Mouse (Mus musculus): Measurements from ENCODE around the gene Tenm2. TPM values are rescaled to one million over a fixed set of nuclear protein-coding genes. Genes with fewer than 3 reads are reported as not detected.
A peak's percentile ranks its signal among the peaks of the same experiment; 100 is the strongest.

Gene Tenm2
- polyA plus RNA-seq, 1 experiment from 2014 or later: 0.01 TPM

DNA sequence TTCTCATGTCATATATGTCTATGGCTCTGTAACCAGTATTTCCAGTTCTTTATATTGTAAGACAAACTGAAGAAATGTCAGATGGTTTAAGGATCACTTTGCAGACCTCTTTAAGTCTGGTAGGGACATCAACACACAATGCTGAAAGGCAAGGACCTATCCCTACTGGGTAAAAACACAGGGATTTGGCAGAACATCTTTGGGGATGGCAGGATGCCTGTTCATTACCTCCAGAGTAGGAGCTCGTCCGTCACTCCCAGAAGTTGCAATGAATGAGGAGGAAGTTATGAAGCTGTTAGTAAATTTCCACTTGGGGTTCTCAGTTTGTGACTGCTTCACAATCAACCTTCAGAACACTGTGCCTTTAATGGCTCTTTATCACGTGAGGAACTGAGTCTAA lies 939.2 kb downstream of the Tenm2 start:
- 53% methylated on average over 3 of the region's 3 CpGs for WGBS (ENCODE audit: insufficient replicate concordance)
- H3K27me3 ChIP-seq (ENCODE audit: control insufficient read depth, insufficient read depth, low read depth, low read length): no peaks in the 10 kb centered on the region
- H3K36me3 ChIP-seq (ENCODE audit: control insufficient read depth, insufficient read depth): no peaks in the 10 kb centered on the region
- no peaks in the 10 kb centered on the region for H3K9me3 ChIP-seq (replicated peaks; ENCODE audit: control insufficient read depth, low read length)
- H3K4me3 ChIP-seq (ENCODE audit: low read depth, low read length): no peak overlapping the region
- ATAC-seq (ENCODE audit: low read depth): no peak
- H3K9ac ChIP-seq (ENCODE audit: low read depth, low read length): no peak overlapping the region
- no peaks in the 10 kb centered on the region for H3K4me1 ChIP-seq (ENCODE audit: control insufficient read depth, low read depth, low read length)
- H3K4me2 ChIP-seq (ENCODE audit: low read depth, low read length): no peak overlapping the region
- H3K27ac ChIP-seq (ENCODE audit: low read length): no peak overlapping the region

DNA sequence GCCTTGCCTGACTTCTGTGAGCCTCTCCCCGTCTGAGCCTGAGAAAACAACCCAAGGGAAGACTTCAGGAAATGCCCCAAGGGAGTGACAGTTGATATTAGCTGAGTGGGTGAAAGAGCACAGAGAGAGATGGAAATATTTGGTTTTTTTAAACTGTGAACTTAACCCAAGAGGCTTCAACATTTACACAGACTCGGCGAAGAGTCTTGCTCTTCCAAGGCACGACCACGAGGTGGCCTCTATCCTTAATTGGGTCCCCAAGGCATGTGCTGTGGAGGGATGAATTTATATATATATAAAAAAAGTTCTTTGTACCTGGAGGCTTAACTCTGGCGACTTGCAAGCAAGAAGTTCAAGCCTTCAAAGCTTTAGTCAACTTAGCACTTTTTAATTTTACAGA lies 943.6 kb downstream of the Tenm2 start:
- H3K27ac ChIP-seq (ENCODE audit: low read length): no peak overlapping the region
- no peaks in the 10 kb centered on the region for H3K36me3 ChIP-seq (ENCODE audit: control insufficient read depth, insufficient read depth)
- H3K4me1 ChIP-seq (ENCODE audit: control insufficient read depth, low read depth, low read length): no peaks in the 10 kb centered on the region
- ATAC-seq (ENCODE audit: low read depth): no peak
- no peaks in the 10 kb centered on the region for H3K9me3 ChIP-seq (replicated peaks; ENCODE audit: control insufficient read depth, low read length)
- 45% methylated on average over 6 of the region's 6 CpGs for WGBS (ENCODE audit: insufficient replicate concordance)
- H3K4me3 ChIP-seq (ENCODE audit: low read depth, low read length): no peak overlapping the region
- no peaks in the 10 kb centered on the region for H3K27me3 ChIP-seq (ENCODE audit: control insufficient read depth, insufficient read depth, low read depth, low read length)
- no peak overlapping the region for H3K9ac ChIP-seq (ENCODE audit: low read depth, low read length)
- no peak overlapping the region for H3K4me2 ChIP-seq (ENCODE audit: low read depth, low read length)

DNA sequence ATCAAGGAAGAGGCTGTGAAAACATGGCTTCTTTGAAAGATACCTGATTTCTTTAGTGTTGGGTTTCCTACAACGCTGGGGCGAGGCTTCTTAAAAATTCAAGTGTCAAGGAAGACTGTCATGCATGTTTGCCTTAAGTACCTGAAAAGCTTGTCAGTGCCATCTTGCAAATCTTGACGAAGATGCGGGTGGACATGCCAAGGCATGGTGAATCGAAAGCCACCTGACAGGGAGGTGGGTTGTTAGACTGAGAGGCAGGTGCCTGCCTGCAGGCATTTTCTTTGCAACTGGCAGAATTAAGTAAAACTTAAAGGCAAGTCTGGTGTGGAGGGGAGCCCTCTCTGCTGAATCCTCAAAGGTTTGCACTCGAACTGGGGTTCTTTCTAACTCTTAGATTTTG lies 949.5 kb downstream of the Tenm2 start:
- Histone ChIP-seq H3K4me1 (ENCODE audit: control insufficient read depth, low read depth, low read length) (no peaks in the 10 kb centered on the region), H3K27ac (ENCODE audit: low read length) (no peak overlapping the region)

DNA sequence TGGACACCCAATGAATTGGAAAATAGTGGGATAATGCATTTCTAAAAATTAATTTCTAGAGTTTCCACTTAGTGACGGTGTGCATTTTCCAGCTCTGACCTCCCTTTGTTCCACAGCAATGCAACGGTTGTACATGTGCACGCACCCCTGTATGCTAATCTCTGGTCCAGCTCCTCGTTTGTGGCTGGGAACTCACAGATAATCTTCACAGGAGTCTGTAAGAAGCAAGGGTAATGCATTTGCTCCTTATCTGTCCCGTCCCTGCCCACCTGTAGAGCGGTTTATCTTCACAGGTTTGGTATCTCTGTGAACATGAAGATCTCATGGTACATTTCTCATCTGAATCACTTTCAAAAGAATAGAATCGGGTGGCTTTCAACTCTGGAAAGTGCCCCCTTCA lies 955.2 kb downstream of the Tenm2 start:
- Histone ChIP-seq H3K9me3 (replicated peaks; ENCODE audit: control insufficient read depth, low read length) (no peaks in the 10 kb centered on the region), H3K4me3 (ENCODE audit: low read depth, low read length) (no peak overlapping the region), H3K36me3 (ENCODE audit: control insufficient read depth, insufficient read depth) (no peaks in the 10 kb centered on the region), H3K4me2 (ENCODE audit: low read depth, low read length) (no peak overlapping the region), H3K27me3 (ENCODE audit: control insufficient read depth, insufficient read depth, low read depth, low read length) (no peaks in the 10 kb centered on the region), H3K4me1 (ENCODE audit: control insufficient read depth, low read depth, low read length) (no peaks in the 10 kb centered on the region), H3K9ac (ENCODE audit: low read depth, low read length) (no peak overlapping the region), H3K27ac (ENCODE audit: low read length) (no peak overlapping the region)
- 0 out of 2 replicates have a peak, but pooled peaks have one; percentile 16 for ATAC-seq (ENCODE audit: low read depth)
- 49% methylated on average over 7 of the region's 7 CpGs for WGBS (ENCODE audit: insufficient replicate concordance)

More for the DNA sequence above, 949.5 kb downstream of the Tenm2 start:
- 59% methylated on average over 6 of the region's 6 CpGs for WGBS (ENCODE audit: insufficient replicate concordance)
- no peak overlapping the region for H3K4me3 ChIP-seq (ENCODE audit: low read depth, low read length)
- no peaks in the 10 kb centered on the region for H3K27me3 ChIP-seq (ENCODE audit: control insufficient read depth, insufficient read depth, low read depth, low read length)
- H3K36me3 ChIP-seq (ENCODE audit: control insufficient read depth, insufficient read depth): no peaks in the 10 kb centered on the region
- H3K9ac ChIP-seq (ENCODE audit: low read depth, low read length): no peak overlapping the region
- no peak for ATAC-seq (ENCODE audit: low read depth)
- no peaks in the 10 kb centered on the region for H3K9me3 ChIP-seq (replicated peaks; ENCODE audit: control insufficient read depth, low read length)
- H3K4me2 ChIP-seq (ENCODE audit: low read depth, low read length): no peak overlapping the region

DNA sequence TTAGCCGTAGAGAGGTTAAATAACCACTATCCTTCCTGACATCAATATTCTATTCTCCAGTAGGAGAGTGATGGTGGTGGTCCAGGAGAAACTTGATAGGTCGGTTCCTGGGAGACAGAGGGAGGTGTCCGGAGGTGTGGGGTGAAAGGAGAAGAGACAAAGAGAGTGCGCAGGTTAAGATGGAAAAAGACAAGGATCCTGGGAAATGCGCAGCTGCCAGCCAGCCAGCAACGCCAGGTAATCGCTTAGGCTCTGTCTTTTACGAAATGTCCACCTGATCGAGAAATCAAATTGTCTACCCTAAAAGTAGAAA lies 957.9 kb downstream of the Tenm2 start:
- ATAC-seq (ENCODE audit: low read depth): no peak
- Histone ChIP-seq H3K4me2 (ENCODE audit: low read depth, low read length) (no peak overlapping the region), H3K9ac (ENCODE audit: low read depth, low read length) (no peak overlapping the region), H3K27ac (ENCODE audit: low read length) (no peak overlapping the region), H3K9me3 (replicated peaks; ENCODE audit: control insufficient read depth, low read length) (no peaks in the 10 kb centered on the region), H3K36me3 (ENCODE audit: control insufficient read depth, insufficient read depth) (no peaks in the 10 kb centered on the region), H3K4me3 (ENCODE audit: low read depth, low read length) (no peak overlapping the region), H3K4me1 (ENCODE audit: control insufficient read depth, low read depth, low read length) (no peaks in the 10 kb centered on the region), H3K27me3 (ENCODE audit: control insufficient read depth, insufficient read depth, low read depth, low read length) (no peaks in the 10 kb centered on the region)
- WGBS (ENCODE audit: insufficient replicate concordance): 73% methylated on average over 9 of the region's 9 CpGs

DNA sequence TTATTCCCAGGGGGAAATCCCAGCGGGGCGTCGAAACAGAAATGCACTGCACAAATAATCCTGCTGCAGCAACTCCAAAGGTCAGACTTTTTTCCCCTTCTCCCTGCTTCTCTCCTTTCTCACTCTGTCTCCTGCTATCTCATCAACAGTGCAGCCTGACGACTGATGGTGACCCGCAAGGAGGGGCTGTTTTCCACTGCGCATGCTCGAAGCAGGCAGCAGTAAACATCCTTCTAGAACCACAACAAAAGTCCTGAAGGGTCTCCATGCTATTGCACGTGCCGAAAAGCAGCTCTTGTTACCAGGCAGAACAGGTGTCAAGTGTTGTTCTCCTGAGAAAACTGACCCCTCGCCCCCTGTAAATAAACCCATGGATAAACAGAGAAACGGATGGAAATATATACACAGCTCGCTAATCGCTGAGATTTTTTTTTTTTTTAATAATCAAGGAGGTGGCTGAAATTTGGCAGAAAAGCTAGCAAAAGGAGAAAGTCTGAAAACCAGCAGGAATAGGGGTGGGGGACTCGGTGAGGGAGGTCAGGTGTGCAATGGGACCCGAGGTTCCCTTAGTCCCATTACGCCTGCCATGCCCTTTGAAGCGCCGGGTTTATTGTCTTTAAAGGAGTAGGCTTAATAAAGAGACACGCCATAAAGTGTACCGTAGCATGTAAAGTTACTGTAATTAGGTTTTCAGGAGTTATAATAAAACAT lies 958.4 kb downstream of the Tenm2 start:
- H3K27me3 ChIP-seq (ENCODE audit: control insufficient read depth, insufficient read depth, low read depth, low read length): no peaks in the 10 kb centered on the region
- no peaks in the 10 kb centered on the region for H3K4me1 ChIP-seq (ENCODE audit: control insufficient read depth, low read depth, low read length)
- no peak overlapping the region for H3K4me3 ChIP-seq (ENCODE audit: low read depth, low read length)
- no peak overlapping the region for H3K9ac ChIP-seq (ENCODE audit: low read depth, low read length)
- no peak for ATAC-seq (ENCODE audit: low read depth)
- WGBS (ENCODE audit: insufficient replicate concordance): 60% methylated on average over 20 of the region's 20 CpGs
- H3K9me3 ChIP-seq (replicated peaks; ENCODE audit: control insufficient read depth, low read length): no peaks in the 10 kb centered on the region
- no peaks in the 10 kb centered on the region for H3K36me3 ChIP-seq (ENCODE audit: control insufficient read depth, insufficient read depth)
- no peak overlapping the region for H3K27ac ChIP-seq (ENCODE audit: low read length)
- no peak overlapping the region for H3K4me2 ChIP-seq (ENCODE audit: low read depth, low read length)

DNA sequence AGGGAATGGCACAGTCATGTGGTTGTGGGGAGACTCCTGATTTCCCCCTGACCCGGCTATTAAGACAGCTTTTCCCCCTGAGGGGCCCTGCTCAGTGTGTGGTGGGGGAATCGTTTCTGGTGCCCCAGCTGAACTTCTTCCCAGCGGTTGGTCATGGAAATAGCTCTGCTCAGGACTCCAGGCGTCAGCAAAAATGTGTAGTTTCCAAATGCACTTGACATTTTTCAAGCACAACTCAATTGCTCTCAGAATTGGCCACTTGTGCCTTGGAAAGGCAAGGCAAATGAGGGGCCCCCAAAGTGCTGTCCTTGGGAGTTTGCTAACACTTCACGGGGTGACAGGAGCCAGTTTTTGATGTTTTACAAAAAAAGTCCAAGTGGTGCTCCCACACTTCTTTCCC lies 959.7 kb downstream of the Tenm2 start:
- Histone ChIP-seq H3K9me3 (replicated peaks; ENCODE audit: control insufficient read depth, low read length) (no peaks in the 10 kb centered on the region), H3K36me3 (ENCODE audit: control insufficient read depth, insufficient read depth) (no peaks in the 10 kb centered on the region), H3K4me1 (ENCODE audit: control insufficient read depth, low read depth, low read length) (no peaks in the 10 kb centered on the region), H3K4me3 (ENCODE audit: low read depth, low read length) (no peak overlapping the region), H3K27ac (ENCODE audit: low read length) (no peak overlapping the region), H3K9ac (ENCODE audit: low read depth, low read length) (no peak overlapping the region), H3K27me3 (ENCODE audit: control insufficient read depth, insufficient read depth, low read depth, low read length) (no peaks in the 10 kb centered on the region), H3K4me2 (ENCODE audit: low read depth, low read length) (no peak overlapping the region)
- WGBS (ENCODE audit: insufficient replicate concordance): 33% methylated on average over 5 of the region's 5 CpGs
- ATAC-seq (ENCODE audit: low read depth): no peak

DNA sequence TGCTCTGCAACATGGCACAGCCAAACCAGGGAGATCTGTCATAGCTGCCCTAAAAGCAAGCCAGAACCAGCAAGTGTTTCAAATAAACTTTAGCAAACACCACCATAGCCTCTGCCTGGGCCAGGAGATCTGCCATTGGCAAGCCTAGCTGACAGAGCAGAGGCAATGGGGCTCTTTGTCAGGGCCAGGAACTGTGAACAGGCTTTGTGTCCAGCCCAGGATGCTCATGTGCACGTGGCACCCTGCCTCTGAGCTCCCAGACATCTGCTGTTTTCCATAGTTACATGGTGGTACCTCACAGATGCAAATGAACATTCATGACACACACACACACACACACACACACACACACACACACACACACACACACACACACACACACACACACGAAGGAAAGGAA lies 963.6 kb downstream of the Tenm2 start:
- no peak overlapping the region for H3K9ac ChIP-seq (ENCODE audit: low read depth, low read length)
- no peak overlapping the region for H3K4me2 ChIP-seq (ENCODE audit: low read depth, low read length)
- H3K36me3 ChIP-seq (ENCODE audit: control insufficient read depth, insufficient read depth): no peaks in the 10 kb centered on the region
- no peaks in the 10 kb centered on the region for H3K9me3 ChIP-seq (replicated peaks; ENCODE audit: control insufficient read depth, low read length)
- 51% methylated on average over 2 of the region's 2 CpGs for WGBS (ENCODE audit: insufficient replicate concordance)
- no peak overlapping the region for H3K4me3 ChIP-seq (ENCODE audit: low read depth, low read length)
- H3K27me3 ChIP-seq (ENCODE audit: control insufficient read depth, insufficient read depth, low read depth, low read length): no peaks in the 10 kb centered on the region
- H3K27ac ChIP-seq (ENCODE audit: low read length): no peak overlapping the region
- no peaks in the 10 kb centered on the region for H3K4me1 ChIP-seq (ENCODE audit: control insufficient read depth, low read depth, low read length)
- no peak for ATAC-seq (ENCODE audit: low read depth)

DNA sequence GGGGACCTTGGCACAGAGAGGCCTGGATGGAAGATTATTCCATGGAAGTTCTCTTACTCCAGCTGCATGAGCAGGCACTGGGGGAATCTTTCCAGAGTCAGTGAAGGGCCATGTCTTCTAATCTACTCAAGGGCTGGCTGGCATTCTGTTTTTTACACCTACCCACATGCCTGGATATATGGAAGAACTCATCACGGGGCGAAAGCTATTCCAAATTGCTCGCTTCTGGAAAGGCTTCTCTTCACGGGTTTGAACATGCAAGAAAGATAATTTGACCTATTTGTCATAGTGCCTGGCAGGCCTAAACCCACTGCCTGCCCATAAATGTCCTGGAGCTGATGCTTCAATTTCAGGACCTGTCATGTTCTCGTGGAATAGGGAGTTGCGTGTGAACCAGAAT lies 965.8 kb downstream of the Tenm2 start:
- ATAC-seq (ENCODE audit: low read depth): no peak
- no peak overlapping the region for H3K4me2 ChIP-seq (ENCODE audit: low read depth, low read length)
- H3K27me3 ChIP-seq (ENCODE audit: control insufficient read depth, insufficient read depth, low read depth, low read length): no peaks in the 10 kb centered on the region
- no peak overlapping the region for H3K9ac ChIP-seq (ENCODE audit: low read depth, low read length)
- 72% methylated on average over 6 of the region's 6 CpGs for WGBS (ENCODE audit: insufficient replicate concordance)
- no peaks in the 10 kb centered on the region for H3K36me3 ChIP-seq (ENCODE audit: control insufficient read depth, insufficient read depth)
- H3K4me1 ChIP-seq (ENCODE audit: control insufficient read depth, low read depth, low read length): no peaks in the 10 kb centered on the region
- H3K9me3 ChIP-seq (replicated peaks; ENCODE audit: control insufficient read depth, low read length): no peaks in the 10 kb centered on the region
- H3K4me3 ChIP-seq (ENCODE audit: low read depth, low read length): no peak overlapping the region
- H3K27ac ChIP-seq (ENCODE audit: low read length): no peak overlapping the region

Data from liver, embryonic 16.5 days (tissue).